Mouse (Mus musculus): ENCODE measurements at regions not wholly inside any gene's neighbourhood (a gene's known extent, or its start where the extent isn't known, plus 50 kb on each side); places are given as distances from the start of the nearest gene placed in this dataset.

DNA sequence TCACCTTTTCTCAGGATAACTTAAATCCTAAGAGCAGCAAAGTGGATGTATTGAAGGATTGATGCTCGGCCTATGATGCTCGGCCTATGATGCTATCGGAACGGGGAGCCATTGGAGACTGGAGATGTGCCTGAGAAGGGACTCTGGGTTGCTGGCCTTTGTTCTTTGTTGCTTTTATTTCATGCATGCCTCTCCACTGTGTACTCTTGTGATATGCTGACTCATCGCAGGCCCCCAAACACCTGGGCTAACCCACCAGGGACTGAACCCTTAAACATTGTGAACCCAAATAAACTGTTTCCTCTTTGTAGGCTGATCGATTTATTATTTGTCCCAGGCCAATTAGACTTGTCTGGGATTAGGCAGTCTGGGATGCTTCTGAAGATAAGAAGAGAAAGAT lies 61.9 kb downstream of the Pdcl3 start:
- Histone ChIP-seq H3K36me3 (ENCODE audit: control insufficient read depth, insufficient read depth, low read length) (no peaks in the 10 kb centered on the region), H3K9me3 (ENCODE audit: control insufficient read depth, low read depth, low read length) (peaks cover 7% of the 10 kb centered on the region; the same call in 1 of the 2 replicates), H3K4me3 (ENCODE audit: low read depth, low read length) (no peak overlapping the region), H3K4me2 (replicated peaks; ENCODE audit: low read depth, low read length) (no peak overlapping the region), H3K4me1 (ENCODE audit: control insufficient read depth, insufficient read depth, low read length) (no peaks in the 10 kb centered on the region), H3K27ac (ENCODE audit: low read length) (no peak overlapping the region), H3K9ac (replicated peaks; ENCODE audit: low read depth, low read length) (no peak overlapping the region), H3K27me3 (ENCODE audit: control insufficient read depth, insufficient read depth, low read length) (no peaks in the 10 kb centered on the region)
- ATAC-seq (ENCODE audit: insufficient number of reproducible peaks, insufficient read depth, low FRiP score, low read depth), result no peak
- WGBS, result 95% methylated on average over 6 of the region's 6 CpGs

DNA sequence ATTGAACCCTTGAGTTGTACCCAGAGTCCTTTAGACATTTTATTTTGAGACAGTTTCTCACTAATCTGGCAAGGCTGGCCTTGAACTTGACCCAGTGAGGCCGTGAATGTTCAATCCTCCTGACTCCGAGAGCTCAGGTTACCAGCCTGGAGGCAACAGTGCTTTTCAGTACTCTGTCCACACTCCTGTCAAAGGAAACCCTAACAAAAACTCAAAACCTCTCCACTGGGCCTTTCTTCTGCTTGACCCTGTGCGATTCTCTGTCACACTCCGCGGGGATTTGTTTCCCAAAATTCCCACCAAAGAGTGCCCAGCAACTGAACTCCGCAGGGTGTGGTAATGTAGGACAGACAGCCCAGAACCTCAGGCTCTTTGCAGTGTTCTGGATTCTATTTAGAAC lies 71.9 kb downstream of the Pdcl3 start:
- Histone ChIP-seq H3K9ac (replicated peaks; ENCODE audit: low read depth, low read length) (no peak overlapping the region), H3K27me3 (ENCODE audit: control insufficient read depth, insufficient read depth, low read length) (no peaks in the 10 kb centered on the region), H3K4me3 (ENCODE audit: low read depth, low read length) (no peak overlapping the region), H3K4me1 (ENCODE audit: control insufficient read depth, insufficient read depth, low read length) (no peaks in the 10 kb centered on the region), H3K9me3 (ENCODE audit: control insufficient read depth, low read depth, low read length) (no peaks in the 10 kb centered on the region), H3K27ac (ENCODE audit: low read length) (no peak overlapping the region), H3K36me3 (ENCODE audit: control insufficient read depth, insufficient read depth, low read length) (no peaks in the 10 kb centered on the region), H3K4me2 (replicated peaks; ENCODE audit: low read depth, low read length) (no peak overlapping the region)
- 77% methylated on average over 6 of the region's 6 CpGs for WGBS
- ATAC-seq (ENCODE audit: insufficient number of reproducible peaks, insufficient read depth, low FRiP score, low read depth), result no peak

DNA sequence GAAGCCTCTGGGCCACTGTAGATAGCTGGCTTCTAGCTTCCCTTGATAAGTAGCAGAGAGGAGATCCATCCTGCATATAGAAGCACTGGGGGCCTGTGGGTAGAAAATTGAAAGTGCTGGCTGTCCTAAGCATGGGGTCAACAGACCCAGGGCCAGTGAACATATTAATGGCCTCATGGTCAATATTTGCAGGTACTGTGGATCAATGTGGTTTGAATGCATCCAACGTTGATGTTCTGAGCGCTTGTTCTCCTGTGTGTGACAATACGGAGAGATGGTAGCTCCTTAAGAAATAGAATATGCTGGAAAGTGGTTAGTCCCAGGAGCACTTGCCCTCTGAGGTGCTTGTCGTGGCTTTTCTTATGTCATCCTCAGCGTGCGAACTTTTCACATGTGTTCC lies 77.1 kb downstream of the Pdcl3 start:
- 79% methylated on average over 6 of the region's 6 CpGs for WGBS
- Histone ChIP-seq H3K9me3 (ENCODE audit: control insufficient read depth, low read depth, low read length) (no peaks in the 10 kb centered on the region), H3K4me1 (ENCODE audit: control insufficient read depth, insufficient read depth, low read length) (no peaks in the 10 kb centered on the region), H3K36me3 (ENCODE audit: control insufficient read depth, insufficient read depth, low read length) (no peaks in the 10 kb centered on the region), H3K9ac (replicated peaks; ENCODE audit: low read depth, low read length) (no peak overlapping the region), H3K27me3 (ENCODE audit: control insufficient read depth, insufficient read depth, low read length) (no peaks in the 10 kb centered on the region), H3K27ac (ENCODE audit: low read length) (no peak overlapping the region), H3K4me2 (replicated peaks; ENCODE audit: low read depth, low read length) (no peak overlapping the region), H3K4me3 (ENCODE audit: low read depth, low read length) (no peak overlapping the region)
- ATAC-seq (ENCODE audit: insufficient number of reproducible peaks, insufficient read depth, low FRiP score, low read depth), result no peak

DNA sequence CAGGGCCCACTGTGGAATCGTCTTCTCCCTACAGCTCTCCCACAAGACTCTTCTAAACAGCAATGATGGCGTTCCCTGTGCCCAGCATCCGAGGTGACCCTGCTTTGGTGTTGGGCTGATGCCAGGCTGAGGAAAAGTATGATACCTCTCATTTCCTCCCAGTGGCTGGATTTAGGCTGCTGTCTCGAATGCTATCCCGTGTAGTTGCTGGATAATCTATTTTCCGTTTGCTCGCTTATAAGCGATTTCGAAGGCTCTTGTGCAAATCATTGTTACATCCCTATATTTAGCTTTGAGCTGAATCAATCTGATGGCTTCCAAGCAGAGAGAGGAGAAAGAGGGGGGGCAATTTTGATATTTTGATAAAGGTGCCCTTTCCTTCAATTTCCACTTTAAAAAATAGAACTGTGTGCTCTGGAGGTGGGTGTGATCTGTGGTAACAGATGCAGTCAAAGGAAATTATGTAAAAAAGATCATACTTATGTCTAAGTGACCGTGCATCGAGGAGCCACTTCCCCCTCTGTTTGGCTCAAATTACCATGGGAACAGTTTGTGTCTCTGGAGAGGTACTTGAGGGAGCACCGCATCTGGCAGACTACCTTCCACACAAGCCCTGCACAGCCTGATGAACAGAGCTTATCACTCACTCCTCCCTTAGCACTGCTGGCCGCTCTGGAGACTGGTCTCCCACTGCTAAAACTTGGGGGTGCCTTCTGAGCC lies 78.4 kb downstream of the Pdcl3 start:
- Histone ChIP-seq H3K4me2 (replicated peaks; ENCODE audit: low read depth, low read length) (no peak overlapping the region), H3K4me1 (ENCODE audit: control insufficient read depth, insufficient read depth, low read length) (no peaks in the 10 kb centered on the region), H3K27ac (ENCODE audit: low read length) (no peak overlapping the region), H3K9me3 (ENCODE audit: control insufficient read depth, low read depth, low read length) (no peaks in the 10 kb centered on the region), H3K9ac (replicated peaks; ENCODE audit: low read depth, low read length) (no peak overlapping the region), H3K27me3 (ENCODE audit: control insufficient read depth, insufficient read depth, low read length) (no peaks in the 10 kb centered on the region), H3K36me3 (ENCODE audit: control insufficient read depth, insufficient read depth, low read length) (no peaks in the 10 kb centered on the region), H3K4me3 (ENCODE audit: low read depth, low read length) (no peak overlapping the region)
- ATAC-seq (ENCODE audit: insufficient number of reproducible peaks, insufficient read depth, low FRiP score, low read depth), result no peak
- WGBS, result 67% methylated on average over 13 of the region's 13 CpGs

DNA sequence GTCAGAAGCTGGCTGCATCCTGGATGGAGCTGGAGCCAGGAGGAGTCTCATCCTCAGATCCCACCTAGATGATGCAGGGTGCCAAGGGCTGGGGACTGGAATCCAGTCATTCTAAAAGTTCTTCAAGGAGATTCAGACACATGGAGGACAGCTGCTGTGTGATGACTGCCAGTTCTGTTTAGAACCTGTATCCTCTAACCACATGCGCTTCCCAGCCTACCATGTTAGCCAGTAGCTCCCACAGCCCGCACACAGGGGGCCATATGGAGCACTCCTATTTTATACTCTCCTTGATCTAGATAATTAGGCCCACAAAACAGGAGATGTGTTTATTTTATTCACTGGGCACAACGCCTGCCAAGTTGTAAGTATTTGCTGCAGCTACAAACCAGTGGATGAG lies 79.4 kb downstream of the Pdcl3 start:
- ATAC-seq (ENCODE audit: insufficient number of reproducible peaks, insufficient read depth, low FRiP score, low read depth), result no peak
- no peak overlapping the region for H3K4me2 ChIP-seq (replicated peaks; ENCODE audit: low read depth, low read length)
- H3K9ac ChIP-seq (replicated peaks; ENCODE audit: low read depth, low read length), result no peak overlapping the region
- H3K9me3 ChIP-seq (ENCODE audit: control insufficient read depth, low read depth, low read length), result no peaks in the 10 kb centered on the region
- no peaks in the 10 kb centered on the region for H3K27me3 ChIP-seq (ENCODE audit: control insufficient read depth, insufficient read depth, low read length)
- no peaks in the 10 kb centered on the region for H3K36me3 ChIP-seq (ENCODE audit: control insufficient read depth, insufficient read depth, low read length)
- WGBS, result 76% methylated on average over 3 of the region's 3 CpGs
- no peaks in the 10 kb centered on the region for H3K4me1 ChIP-seq (ENCODE audit: control insufficient read depth, insufficient read depth, low read length)
- H3K27ac ChIP-seq (ENCODE audit: low read length), result no peak overlapping the region
- no peak overlapping the region for H3K4me3 ChIP-seq (ENCODE audit: low read depth, low read length)

DNA sequence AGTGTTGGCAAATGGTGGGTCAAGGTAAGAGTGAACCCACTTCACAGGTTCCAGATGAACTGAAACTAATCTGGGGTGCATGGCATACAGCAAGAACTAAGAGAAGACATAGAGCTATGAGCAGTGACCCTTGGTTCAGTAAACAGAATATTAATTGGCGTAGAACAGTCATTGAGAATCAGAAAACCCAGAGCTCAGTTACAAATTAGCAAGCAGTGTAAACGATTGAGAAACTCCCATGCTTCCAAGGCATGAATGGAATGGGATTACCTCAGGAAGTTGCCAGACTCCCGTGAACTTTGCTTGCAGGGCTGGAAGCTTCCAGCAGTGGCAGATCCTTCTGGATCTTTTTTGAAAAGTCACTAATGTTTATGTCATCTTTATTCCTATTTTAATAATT lies 82.5 kb downstream of the Pdcl3 start:
- Histone ChIP-seq H3K27me3 (ENCODE audit: control insufficient read depth, insufficient read depth, low read length) (no peaks in the 10 kb centered on the region), H3K27ac (ENCODE audit: low read length) (no peak overlapping the region), H3K9ac (replicated peaks; ENCODE audit: low read depth, low read length) (no peak overlapping the region), H3K36me3 (ENCODE audit: control insufficient read depth, insufficient read depth, low read length) (no peaks in the 10 kb centered on the region), H3K4me1 (ENCODE audit: control insufficient read depth, insufficient read depth, low read length) (no peaks in the 10 kb centered on the region), H3K9me3 (ENCODE audit: control insufficient read depth, low read depth, low read length) (no peaks in the 10 kb centered on the region), H3K4me3 (ENCODE audit: low read depth, low read length) (no peak overlapping the region), H3K4me2 (replicated peaks; ENCODE audit: low read depth, low read length) (no peak overlapping the region)
- 39% methylated on average over 3 of the region's 3 CpGs for WGBS
- ATAC-seq (ENCODE audit: insufficient number of reproducible peaks, insufficient read depth, low FRiP score, low read depth), result no peak

DNA sequence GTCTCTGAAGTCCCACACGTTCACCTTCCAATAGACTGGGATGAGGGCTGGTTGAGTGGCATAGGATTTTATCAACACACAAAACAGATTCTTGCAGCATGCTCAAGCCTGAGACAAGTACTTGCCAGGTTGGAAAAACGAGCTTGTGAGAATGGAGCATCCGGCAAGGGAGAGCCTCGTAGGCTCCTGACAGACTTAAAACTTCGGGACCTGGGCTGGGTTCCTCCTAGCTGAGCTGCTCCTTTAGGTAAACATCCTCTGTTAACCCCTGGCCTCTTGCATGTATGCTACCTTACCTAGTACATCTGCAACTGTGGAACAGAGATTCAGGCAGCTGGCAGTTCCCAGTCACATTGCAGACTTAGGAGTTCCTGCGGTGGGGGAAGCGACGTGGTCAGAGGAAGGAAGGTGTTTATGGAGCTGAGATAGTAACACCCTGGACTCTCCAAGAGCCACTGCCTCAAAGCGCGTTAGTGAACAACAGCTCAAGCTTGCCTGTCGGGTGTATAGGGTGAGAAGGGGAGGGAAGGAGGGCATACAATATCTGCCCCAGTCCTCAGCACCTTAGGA lies 83.8 kb downstream of the Pdcl3 start:
- no peak overlapping the region for H3K4me3 ChIP-seq (ENCODE audit: low read depth, low read length)
- H3K9ac ChIP-seq (replicated peaks; ENCODE audit: low read depth, low read length), result no peak overlapping the region
- no peaks in the 10 kb centered on the region for H3K9me3 ChIP-seq (ENCODE audit: control insufficient read depth, low read depth, low read length)
- 45% methylated on average over 11 of the region's 11 CpGs for WGBS
- no peaks in the 10 kb centered on the region for H3K27me3 ChIP-seq (ENCODE audit: control insufficient read depth, insufficient read depth, low read length)
- no peak overlapping the region for H3K4me2 ChIP-seq (replicated peaks; ENCODE audit: low read depth, low read length)
- no peak overlapping the region for H3K27ac ChIP-seq (ENCODE audit: low read length)
- no peaks in the 10 kb centered on the region for H3K36me3 ChIP-seq (ENCODE audit: control insufficient read depth, insufficient read depth, low read length)
- H3K4me1 ChIP-seq (ENCODE audit: control insufficient read depth, insufficient read depth, low read length), result no peaks in the 10 kb centered on the region
- ATAC-seq (ENCODE audit: insufficient number of reproducible peaks, insufficient read depth, low FRiP score, low read depth), result no peak

DNA sequence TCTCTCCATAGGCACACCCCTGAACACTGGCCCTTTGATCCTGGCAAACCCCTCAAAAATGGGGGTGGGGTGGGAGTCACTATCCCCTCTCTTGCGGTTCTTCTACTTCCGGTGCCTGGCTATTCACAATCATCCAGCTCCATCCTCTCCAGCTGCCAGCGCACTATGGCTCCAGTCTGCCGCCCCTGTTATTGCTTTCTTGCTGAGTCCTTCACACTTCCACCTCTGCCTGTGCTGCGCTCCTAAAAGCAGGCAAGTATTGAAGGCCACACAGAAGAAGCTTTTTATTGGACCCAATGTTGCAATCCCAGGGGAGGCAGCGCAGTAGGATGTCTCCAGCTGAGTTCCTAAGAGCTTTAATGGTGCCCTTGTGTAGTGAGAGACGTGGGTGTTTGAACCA lies 84.3 kb downstream of the Pdcl3 start:
- H3K27ac ChIP-seq (ENCODE audit: low read length), result no peak overlapping the region
- H3K9ac ChIP-seq (replicated peaks; ENCODE audit: low read depth, low read length), result no peak overlapping the region
- H3K27me3 ChIP-seq (ENCODE audit: control insufficient read depth, insufficient read depth, low read length), result no peaks in the 10 kb centered on the region
- H3K4me3 ChIP-seq (ENCODE audit: low read depth, low read length), result no peak overlapping the region
- ATAC-seq (ENCODE audit: insufficient number of reproducible peaks, insufficient read depth, low FRiP score, low read depth), result no peak
- 72% methylated on average over 7 of the region's 7 CpGs for WGBS
- no peaks in the 10 kb centered on the region for H3K9me3 ChIP-seq (ENCODE audit: control insufficient read depth, low read depth, low read length)
- H3K4me2 ChIP-seq (replicated peaks; ENCODE audit: low read depth, low read length), result no peak overlapping the region
- H3K36me3 ChIP-seq (ENCODE audit: control insufficient read depth, insufficient read depth, low read length), result no peaks in the 10 kb centered on the region
- H3K4me1 ChIP-seq (ENCODE audit: control insufficient read depth, insufficient read depth, low read length), result no peaks in the 10 kb centered on the region

DNA sequence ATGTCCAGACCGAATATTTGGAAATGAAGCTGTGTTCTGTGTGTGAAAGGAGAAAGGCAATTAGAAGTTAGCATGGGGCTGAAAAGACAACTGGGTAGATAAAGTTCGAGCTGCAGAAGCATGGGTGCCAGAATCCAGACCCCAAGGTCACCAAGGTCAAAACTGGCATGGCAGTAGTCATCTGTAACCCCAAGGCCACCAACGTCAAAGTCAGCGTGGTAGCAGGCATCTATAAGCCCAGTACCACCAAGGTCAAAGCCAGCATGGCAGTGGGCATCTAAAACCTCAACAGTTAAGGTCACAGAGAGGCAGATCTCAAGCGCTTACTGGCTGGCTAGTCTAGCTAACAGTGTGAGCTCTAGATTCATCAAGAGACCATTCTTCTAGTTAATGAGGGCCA lies 90.6 kb downstream of the Pdcl3 start:
- no peak overlapping the region for H3K9ac ChIP-seq (replicated peaks; ENCODE audit: low read depth, low read length)
- no peak overlapping the region for H3K4me3 ChIP-seq (ENCODE audit: low read depth, low read length)
- WGBS, result 81% methylated on average over 5 of the region's 5 CpGs
- H3K9me3 ChIP-seq (ENCODE audit: control insufficient read depth, low read depth, low read length), result no peaks in the 10 kb centered on the region
- no peaks in the 10 kb centered on the region for H3K36me3 ChIP-seq (ENCODE audit: control insufficient read depth, insufficient read depth, low read length)
- no peak for ATAC-seq (ENCODE audit: insufficient number of reproducible peaks, insufficient read depth, low FRiP score, low read depth)
- no peaks in the 10 kb centered on the region for H3K4me1 ChIP-seq (ENCODE audit: control insufficient read depth, insufficient read depth, low read length)
- H3K4me2 ChIP-seq (replicated peaks; ENCODE audit: low read depth, low read length), result no peak overlapping the region
- no peak overlapping the region for H3K27ac ChIP-seq (ENCODE audit: low read length)
- no peaks in the 10 kb centered on the region for H3K27me3 ChIP-seq (ENCODE audit: control insufficient read depth, insufficient read depth, low read length)
